Mouse (Mus musculus) stomach, embryonic 15.5 days (tissue): ENCODE data around the gene Gm11213. TPM values are rescaled to one million over a fixed set of nuclear protein-coding genes. Genes with fewer than 3 reads are reported as not detected.

Source experiments
- ATAC-seq: fragments of 200-750 bp; cut with Nextera tagmentation; 2 replicates; pipeline ENCODE4 v1.8.0; 2017; ENCODE audit warnings: low read depth, moderate number of reproducible peaks, moderate TSS enrichment; ENCODE audit not compliant: insufficient read depth, low FRiP score
- H3K27ac ChIP-seq: fragments of 300-500 bp; sonication (generic); 2 replicates; pipeline ENCODE4 v1.5.1; 2015; ENCODE audit warnings: mild to moderate bottlenecking, inconsistent platforms
- H3K27me3 ChIP-seq: fragments of 300-500 bp; sonication (generic); replicated peaks from 2 replicates; pipeline ENCODE4 v1.6.1; 2015; ENCODE audit warnings: inconsistent platforms
- H3K36me3 ChIP-seq: fragments of 300-500 bp; sonication (generic); 2 replicates; pipeline ENCODE4 v1.6.1; 2015; ENCODE audit warnings: inconsistent platforms
- H3K4me1 ChIP-seq: fragments of 300-500 bp; sonication (generic); 2 replicates; pipeline ENCODE4 v1.6.1; 2015; ENCODE audit warnings: inconsistent platforms
- H3K4me2 ChIP-seq: fragments of 300-500 bp; sonication (generic); 2 replicates; pipeline ENCODE4 v1.6.1; 2015; ENCODE audit warnings: mild to moderate bottlenecking, inconsistent platforms
- H3K4me3 ChIP-seq: fragments of 300-500 bp; sonication (generic); replicated peaks from 2 replicates; pipeline ENCODE4 v1.5.1; 2015; ENCODE audit warnings: inconsistent platforms
- H3K9ac ChIP-seq: fragments of 300-500 bp; sonication (generic); 2 replicates; pipeline ENCODE4 v1.6.1; 2015; ENCODE audit warnings: inconsistent platforms
- H3K9me3 ChIP-seq: fragments of 300-500 bp; sonication (generic); 2 replicates; pipeline ENCODE4 v1.6.1; 2016; ENCODE audit warnings: inconsistent platforms
- WGBS: fragments of 180-500 bp; shearing (Covaris S2); methylation state at CpG from one replicate; pipeline ENCODE4 v1.1.7; 2015; 5-methylcytosine and 5-hydroxymethylcytosine counted together
- polyA plus RNA-seq: library from polyadenylated mRNA; unstranded; fragments of >200 nt; fragmentation: Nextera tagmentation; extraction: Ambion mirVana; gene quantifications from 2 replicates; pipeline ENCODE4 v1.2.1, GENCODE M21; 2015

The Gm11213 gene
- polyA plus RNA-seq, 1 experiment from 2014 or later = not detected

DNA sequence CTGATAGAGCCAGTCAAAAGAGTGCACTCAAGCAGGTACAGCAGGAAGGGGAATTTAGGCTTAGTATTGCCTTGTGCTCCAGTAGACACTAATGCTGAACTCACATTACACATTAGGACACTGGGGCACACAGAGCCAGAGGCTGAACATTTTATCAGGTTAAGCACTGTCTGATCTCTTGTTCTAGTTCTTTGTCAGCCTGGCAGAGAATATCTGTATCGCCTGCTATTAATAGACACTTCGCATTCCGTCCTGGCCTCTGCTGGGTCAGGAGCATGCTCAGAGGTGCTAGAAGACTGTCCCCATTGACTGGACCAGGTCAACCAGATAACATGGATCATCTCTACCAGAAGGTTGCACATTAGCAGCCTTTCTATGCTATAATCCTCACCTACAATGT lies 484 bp upstream of the Gm11213 start:
- Histone ChIP-seq H3K4me3 (no peak overlapping the region), H3K27me3 (no peaks in the 10 kb centered on the region), H3K27ac (no peak overlapping the region), H3K4me1 (no peaks in the 10 kb centered on the region), H3K36me3 (no peaks in the 10 kb centered on the region), H3K9me3 (no peaks in the 10 kb centered on the region), H3K9ac (no peak overlapping the region), H3K4me2 (no peak overlapping the region)
- no peak for ATAC-seq
- 90% methylated on average over 3 of the region's 3 CpGs for WGBS

DNA sequence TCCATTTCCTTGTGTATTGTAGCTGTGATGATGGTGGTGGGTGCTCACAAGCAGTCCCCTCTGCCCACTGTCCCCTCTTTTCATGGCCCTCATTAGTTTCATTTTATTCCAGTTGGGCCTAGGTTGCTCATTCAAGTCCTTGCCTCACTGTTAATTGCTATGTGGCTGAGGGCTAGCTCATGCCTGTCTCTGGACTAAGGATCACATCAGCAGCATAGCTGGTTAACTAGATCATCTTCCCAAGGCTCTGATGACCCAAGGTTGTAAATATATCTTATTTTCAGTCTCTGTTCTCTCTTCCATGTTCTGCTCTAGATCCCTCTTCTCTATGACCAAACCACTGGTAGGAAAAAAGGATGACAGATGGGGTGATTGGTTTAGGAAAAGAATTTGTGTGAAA lies 3.8 kb downstream of the Gm11213 start:
- H3K9ac ChIP-seq = no peak overlapping the region
- no peaks in the 10 kb centered on the region for H3K9me3 ChIP-seq
- no peaks in the 10 kb centered on the region for H3K27me3 ChIP-seq
- no peak overlapping the region for H3K4me2 ChIP-seq
- H3K36me3 ChIP-seq = no peaks in the 10 kb centered on the region
- ATAC-seq = no peak
- no peak overlapping the region for H3K4me3 ChIP-seq
- no peaks in the 10 kb centered on the region for H3K4me1 ChIP-seq
- no peak overlapping the region for H3K27ac ChIP-seq

DNA sequence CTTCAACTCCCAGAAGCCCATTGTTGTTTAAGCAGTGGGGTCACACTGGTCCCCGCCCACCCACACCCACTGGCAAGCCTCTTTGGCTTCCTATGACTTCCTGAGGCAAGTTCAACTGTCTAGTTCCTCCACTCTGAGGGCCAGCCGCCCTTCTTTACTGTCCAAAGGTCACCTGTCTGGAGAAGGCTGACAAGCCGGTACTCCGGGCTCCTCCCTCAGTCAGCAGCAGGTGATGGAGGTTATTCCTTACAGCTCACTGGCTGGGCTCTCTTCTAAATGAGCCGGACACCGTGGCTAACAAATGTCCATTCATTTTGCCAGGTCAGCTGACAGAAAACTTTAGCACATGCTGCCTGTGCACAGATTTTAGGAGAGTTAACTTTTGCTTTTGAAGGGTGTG lies 4.3 kb downstream of the Gm11213 start:
- Histone ChIP-seq H3K4me1 (no peaks in the 10 kb centered on the region), H3K9ac (no peak overlapping the region), H3K36me3 (no peaks in the 10 kb centered on the region), H3K4me3 (no peak overlapping the region), H3K9me3 (no peaks in the 10 kb centered on the region), H3K4me2 (no peak overlapping the region), H3K27me3 (no peaks in the 10 kb centered on the region), H3K27ac (no peak overlapping the region)
- WGBS = 75% methylated on average over 6 of the region's 6 CpGs
- peak; percentile 38 for ATAC-seq

DNA sequence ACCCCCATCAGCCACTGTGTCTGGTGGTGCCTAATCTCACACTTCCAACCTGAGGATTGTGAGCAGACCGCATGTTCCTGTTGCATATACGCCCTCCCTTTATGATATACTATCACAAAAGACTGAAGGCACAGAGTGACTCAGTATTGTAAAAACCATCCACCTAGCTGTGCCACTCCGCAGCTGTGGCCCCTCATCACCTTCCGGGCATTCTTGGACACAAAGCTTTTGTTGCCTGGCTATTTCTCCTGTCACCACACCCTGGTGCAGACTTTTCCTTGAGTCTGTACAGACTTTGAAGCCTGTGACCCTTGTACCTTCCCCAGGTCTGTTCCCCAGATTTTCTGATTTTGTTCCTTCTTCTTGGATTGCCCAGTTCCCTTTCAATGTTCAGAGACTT lies 9.1 kb downstream of the Gm11213 start:
- 85% methylated on average over 4 of the region's 4 CpGs for WGBS
- H3K27ac ChIP-seq = no peak overlapping the region
- H3K4me3 ChIP-seq = no peak overlapping the region
- H3K9ac ChIP-seq = no peak overlapping the region
- H3K36me3 ChIP-seq = no peaks in the 10 kb centered on the region
- H3K4me1 ChIP-seq = no peaks in the 10 kb centered on the region
- no peak overlapping the region for H3K4me2 ChIP-seq
- no peak for ATAC-seq
- H3K9me3 ChIP-seq = no peaks in the 10 kb centered on the region
- H3K27me3 ChIP-seq = no peaks in the 10 kb centered on the region

DNA sequence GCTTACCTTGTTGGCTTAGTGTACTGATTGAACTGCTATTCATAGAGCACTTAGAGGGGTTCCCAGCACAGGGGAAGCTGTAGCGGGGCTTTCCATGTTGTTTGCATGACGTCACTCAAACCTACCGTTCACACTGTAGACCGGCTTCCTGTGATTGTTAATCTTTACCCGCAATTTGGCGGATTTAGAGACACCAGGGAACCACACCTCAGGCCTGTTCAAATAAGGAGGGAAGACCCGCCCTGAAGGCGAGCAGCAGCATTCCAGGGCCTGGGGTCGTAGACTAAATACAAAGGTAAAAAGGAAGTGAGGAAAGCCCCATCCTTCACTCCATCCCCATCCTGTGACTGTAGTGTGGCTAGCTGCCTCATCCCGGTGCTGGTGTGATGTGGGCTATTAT lies 9.8 kb downstream of the Gm11213 start:
- no peaks in the 10 kb centered on the region for H3K4me1 ChIP-seq
- H3K9ac ChIP-seq = no peak overlapping the region
- ATAC-seq = no peak
- H3K27me3 ChIP-seq = no peaks in the 10 kb centered on the region
- no peaks in the 10 kb centered on the region for H3K9me3 ChIP-seq
- no peaks in the 10 kb centered on the region for H3K36me3 ChIP-seq
- H3K4me3 ChIP-seq = no peak overlapping the region
- 49% methylated on average over 10 of the region's 10 CpGs for WGBS
- H3K27ac ChIP-seq = no peak overlapping the region
- H3K4me2 ChIP-seq = no peak overlapping the region

DNA sequence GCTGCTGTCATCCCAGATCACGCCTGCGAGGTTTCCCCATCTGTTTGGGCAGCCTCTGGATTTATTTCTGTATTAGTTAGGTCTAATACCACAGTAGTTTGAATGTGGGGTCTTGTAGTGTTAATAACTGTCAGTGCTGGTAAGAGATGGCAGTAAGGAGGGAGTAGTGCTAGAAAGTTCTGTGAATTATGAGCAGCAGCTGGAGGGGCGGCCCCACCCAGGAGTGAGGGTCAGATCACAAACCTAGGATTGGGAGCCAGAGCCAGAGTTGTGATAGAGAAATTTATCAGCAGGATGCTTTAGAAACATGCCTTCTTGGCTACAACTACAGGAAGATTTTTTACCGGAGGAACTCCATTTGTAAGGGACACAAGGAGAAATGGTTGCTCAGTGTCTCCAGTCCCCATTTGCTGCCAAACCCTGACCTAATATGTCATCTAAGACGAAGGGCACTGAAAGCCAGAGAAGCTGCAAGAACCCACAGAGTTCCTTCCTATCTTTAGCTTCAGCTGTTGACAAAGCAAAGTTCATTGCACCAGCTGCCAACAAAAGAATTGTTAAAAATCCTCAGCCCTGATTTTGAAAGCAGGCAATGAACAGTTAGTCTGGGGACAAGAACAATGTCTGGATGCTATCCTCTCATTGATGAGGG lies 10.5 kb downstream of the Gm11213 start:
- H3K27me3 ChIP-seq = no peaks in the 10 kb centered on the region
- WGBS = 45% methylated on average over 5 of the region's 5 CpGs
- no peak overlapping the region for H3K4me2 ChIP-seq
- no peaks in the 10 kb centered on the region for H3K4me1 ChIP-seq
- no peak overlapping the region for H3K4me3 ChIP-seq
- H3K36me3 ChIP-seq = no peaks in the 10 kb centered on the region
- no peaks in the 10 kb centered on the region for H3K9me3 ChIP-seq
- ATAC-seq = no peak
- no peak overlapping the region for H3K27ac ChIP-seq
- H3K9ac ChIP-seq = no peak overlapping the region

DNA sequence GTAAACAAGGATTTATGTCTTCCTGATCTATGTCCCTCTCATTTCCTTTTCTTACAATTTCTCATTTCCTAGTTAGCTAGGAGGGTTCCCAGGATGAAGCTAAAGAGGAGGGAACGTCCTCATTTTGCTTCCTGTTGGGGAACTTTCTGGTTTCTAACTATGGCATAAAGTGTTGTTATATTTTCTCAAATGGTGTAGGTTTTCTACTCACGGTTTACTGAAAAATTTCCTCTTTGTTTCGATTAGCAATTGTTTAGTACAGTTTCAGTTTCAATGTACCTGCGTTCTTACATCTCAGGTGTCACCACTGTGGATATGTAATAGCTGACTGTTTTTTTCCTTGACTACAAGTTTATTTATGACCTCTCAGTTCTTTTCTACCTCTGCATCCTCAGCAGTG lies 14.5 kb downstream of the Gm11213 start:
- WGBS = 77% methylated on average over 4 of the region's 4 CpGs
- Histone ChIP-seq H3K4me1 (no peaks in the 10 kb centered on the region), H3K36me3 (no peaks in the 10 kb centered on the region)

DNA sequence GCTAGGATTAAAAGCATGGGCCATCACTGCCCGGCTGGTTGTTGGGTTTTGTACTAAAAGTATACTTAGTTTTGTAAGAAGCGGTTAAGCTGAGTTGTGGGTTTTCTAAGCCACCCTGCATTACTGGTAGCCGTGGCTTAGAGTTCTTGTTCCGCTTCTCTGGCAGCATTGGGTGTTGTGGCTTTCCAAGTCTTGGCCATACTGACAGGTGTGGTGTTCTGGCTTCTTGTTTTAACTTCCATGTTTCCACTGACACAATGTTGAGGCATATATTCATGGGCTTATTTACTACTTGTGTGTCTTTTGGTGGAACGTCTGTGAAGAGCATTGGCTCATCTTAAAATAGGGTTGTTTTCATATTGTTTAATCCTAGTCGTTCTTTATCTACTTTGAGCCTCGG lies 15.1 kb downstream of the Gm11213 start:
- no peaks in the 10 kb centered on the region for H3K27me3 ChIP-seq
- no peak overlapping the region for H3K4me2 ChIP-seq
- H3K9me3 ChIP-seq = no peaks in the 10 kb centered on the region
- WGBS = 81% methylated on average over 7 of the region's 7 CpGs
- no peak for ATAC-seq
- H3K36me3 ChIP-seq = no peaks in the 10 kb centered on the region
- H3K27ac ChIP-seq = no peak overlapping the region
- H3K4me3 ChIP-seq = no peak overlapping the region
- H3K4me1 ChIP-seq = no peaks in the 10 kb centered on the region
- H3K9ac ChIP-seq = no peak overlapping the region

More for the DNA sequence above, 14.5 kb downstream of the Gm11213 start:
- Histone ChIP-seq H3K9ac (no peak overlapping the region), H3K9me3 (no peaks in the 10 kb centered on the region), H3K4me3 (no peak overlapping the region), H3K27me3 (no peaks in the 10 kb centered on the region), H3K27ac (no peak overlapping the region), H3K4me2 (no peak overlapping the region)
- ATAC-seq = no peak

DNA sequence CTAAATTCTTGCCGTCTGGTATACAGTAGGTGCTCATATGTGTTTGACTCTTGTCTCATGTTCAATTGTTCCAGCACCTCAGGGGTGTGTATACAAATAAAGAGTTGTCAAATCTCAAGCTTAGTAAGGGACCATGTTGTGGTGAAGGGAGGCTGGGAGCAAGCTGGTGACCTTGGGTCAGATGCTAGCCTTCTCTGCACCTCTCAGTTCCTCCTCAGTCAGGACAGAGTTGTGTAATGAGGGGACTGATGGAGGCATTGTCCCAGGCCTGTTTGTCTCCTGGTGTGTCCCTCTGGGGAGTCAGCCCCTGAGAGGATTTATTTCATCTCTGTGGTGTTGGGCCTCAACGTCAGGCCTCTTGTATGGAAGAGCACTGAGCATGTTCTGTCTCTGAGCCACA lies 18.8 kb downstream of the Gm11213 start:
- H3K4me3 ChIP-seq = no peak overlapping the region
- no peak overlapping the region for H3K4me2 ChIP-seq
- no peak overlapping the region for H3K9ac ChIP-seq
- no peaks in the 10 kb centered on the region for H3K4me1 ChIP-seq
- ATAC-seq = no peak
- WGBS = 74% methylated on average over 2 of the region's 2 CpGs
- H3K36me3 ChIP-seq = no peaks in the 10 kb centered on the region
- no peak overlapping the region for H3K27ac ChIP-seq
- no peaks in the 10 kb centered on the region for H3K9me3 ChIP-seq
- H3K27me3 ChIP-seq = no peaks in the 10 kb centered on the region

DNA sequence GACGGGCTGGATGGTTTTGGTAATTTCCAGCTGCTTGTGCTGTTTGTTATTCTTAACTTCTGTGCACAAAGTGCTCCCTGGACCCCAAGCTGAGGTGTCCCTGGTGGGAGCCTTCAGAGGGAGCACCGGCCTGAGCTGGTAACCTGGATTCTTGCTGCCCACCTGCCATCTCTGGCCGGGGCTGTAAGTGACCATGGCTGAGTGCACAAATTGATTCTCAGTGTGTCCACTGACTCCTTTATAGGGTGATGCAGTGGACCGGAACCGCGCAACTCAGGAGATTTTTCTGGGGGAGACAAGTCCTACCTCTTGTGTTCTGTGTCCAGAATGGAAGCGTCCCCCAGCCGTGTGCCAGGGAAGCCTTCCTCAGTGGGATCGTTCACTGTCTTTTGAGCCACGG lies 19.8 kb downstream of the Gm11213 start:
- no peak for ATAC-seq
- Histone ChIP-seq H3K9me3 (no peaks in the 10 kb centered on the region), H3K36me3 (no peaks in the 10 kb centered on the region), H3K27me3 (no peaks in the 10 kb centered on the region), H3K27ac (no peak overlapping the region), H3K9ac (no peak overlapping the region), H3K4me2 (no peak overlapping the region), H3K4me3 (no peak overlapping the region), H3K4me1 (no peaks in the 10 kb centered on the region)
- WGBS = 88% methylated on average over 10 of the region's 10 CpGs

DNA sequence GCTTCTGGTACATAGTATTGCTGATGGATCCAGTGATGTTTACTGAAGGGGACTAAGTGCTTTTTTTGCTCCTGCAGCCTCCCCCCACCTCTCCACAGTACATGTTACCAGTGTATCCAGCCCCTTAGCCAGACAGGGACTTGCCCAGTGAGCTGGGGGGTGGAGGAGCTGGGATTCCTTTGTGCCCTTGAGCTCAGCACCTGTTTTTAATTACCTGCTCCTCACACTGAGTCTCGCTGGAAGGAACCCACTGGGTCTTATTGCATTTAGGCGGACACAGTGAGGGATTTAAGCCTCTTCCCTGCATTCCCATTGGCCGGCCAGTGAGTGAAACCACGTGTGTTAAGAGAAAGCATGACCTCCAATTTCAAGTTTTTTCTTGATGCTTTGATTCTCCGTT lies 22.5 kb downstream of the Gm11213 start:
- Histone ChIP-seq H3K4me2 (no peak overlapping the region), H3K36me3 (no peaks in the 10 kb centered on the region), H3K9ac (no peak overlapping the region), H3K4me3 (no peak overlapping the region), H3K27ac (no peak overlapping the region), H3K9me3 (no peaks in the 10 kb centered on the region), H3K4me1 (no peaks in the 10 kb centered on the region), H3K27me3 (no peaks in the 10 kb centered on the region)
- 79% methylated on average over 5 of the region's 5 CpGs for WGBS
- ATAC-seq = no peak

DNA sequence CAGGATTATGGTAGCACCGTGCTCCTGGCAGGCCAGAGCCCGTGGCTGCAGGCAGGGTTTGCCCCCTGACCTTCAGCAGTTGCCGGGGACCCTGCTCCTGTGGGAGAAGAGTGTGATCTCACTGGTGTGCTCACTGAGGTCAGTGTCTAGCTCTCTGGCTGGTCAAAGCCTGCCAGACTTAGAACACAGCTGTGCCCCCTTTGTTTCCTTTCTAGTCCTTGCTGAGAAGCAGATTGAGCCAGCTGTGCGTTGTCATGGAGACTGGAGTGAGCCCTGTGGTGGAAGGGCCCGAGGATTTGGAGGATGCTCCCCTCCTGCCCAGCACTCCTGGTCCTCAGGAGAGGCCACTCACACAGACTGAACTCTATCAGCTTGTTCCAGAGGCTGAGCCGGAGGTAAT lies 25.0 kb downstream of the Gm11213 start:
- H3K27me3 ChIP-seq = no peaks in the 10 kb centered on the region
- no peaks in the 10 kb centered on the region for H3K4me1 ChIP-seq
- no peak overlapping the region for H3K4me2 ChIP-seq
- H3K9me3 ChIP-seq = no peaks in the 10 kb centered on the region
- H3K4me3 ChIP-seq = no peak overlapping the region
- 0 out of 2 replicates have a peak, but pooled peaks cover 3% of the 10 kb centered on the region for H3K36me3 ChIP-seq
- H3K9ac ChIP-seq = no peak overlapping the region
- no peak for ATAC-seq
- 47% methylated on average over 6 of the region's 6 CpGs for WGBS
- no peak overlapping the region for H3K27ac ChIP-seq

DNA sequence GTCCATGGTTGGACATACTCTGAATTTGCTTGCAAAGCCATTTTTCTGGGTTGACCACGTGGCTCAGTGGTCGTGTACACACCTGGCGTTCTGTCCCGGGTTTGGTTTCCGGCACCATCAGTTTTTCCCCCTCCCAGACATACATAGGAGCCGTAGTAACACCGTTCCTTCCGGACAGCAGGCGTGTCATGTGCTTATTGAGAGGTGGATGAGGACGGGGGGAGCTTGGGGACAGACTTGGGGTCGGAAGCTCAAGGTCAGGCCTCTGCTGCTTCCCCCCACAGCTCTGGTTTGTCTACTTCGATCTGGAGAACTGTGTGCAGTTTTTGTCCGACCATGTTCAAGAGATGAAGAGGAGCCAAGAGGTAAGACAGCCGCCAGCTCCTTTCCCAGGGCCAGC lies 25.4 kb downstream of the Gm11213 start:
- 88% methylated on average over 14 of the region's 14 CpGs for WGBS
- no peaks in the 10 kb centered on the region for H3K27me3 ChIP-seq
- 0 out of 2 replicates have a peak, but pooled peaks cover 3% of the 10 kb centered on the region for H3K36me3 ChIP-seq
- no peak overlapping the region for H3K4me3 ChIP-seq
- no peak overlapping the region for H3K9ac ChIP-seq
- no peaks in the 10 kb centered on the region for H3K9me3 ChIP-seq
- no peak for ATAC-seq
- H3K4me2 ChIP-seq = no peak overlapping the region
- H3K27ac ChIP-seq = no peak overlapping the region
- H3K4me1 ChIP-seq = no peaks in the 10 kb centered on the region
